Mouse (Mus musculus): ENCODE measurements around the gene Eif2b2.

Eif2b2 gene

DNA sequence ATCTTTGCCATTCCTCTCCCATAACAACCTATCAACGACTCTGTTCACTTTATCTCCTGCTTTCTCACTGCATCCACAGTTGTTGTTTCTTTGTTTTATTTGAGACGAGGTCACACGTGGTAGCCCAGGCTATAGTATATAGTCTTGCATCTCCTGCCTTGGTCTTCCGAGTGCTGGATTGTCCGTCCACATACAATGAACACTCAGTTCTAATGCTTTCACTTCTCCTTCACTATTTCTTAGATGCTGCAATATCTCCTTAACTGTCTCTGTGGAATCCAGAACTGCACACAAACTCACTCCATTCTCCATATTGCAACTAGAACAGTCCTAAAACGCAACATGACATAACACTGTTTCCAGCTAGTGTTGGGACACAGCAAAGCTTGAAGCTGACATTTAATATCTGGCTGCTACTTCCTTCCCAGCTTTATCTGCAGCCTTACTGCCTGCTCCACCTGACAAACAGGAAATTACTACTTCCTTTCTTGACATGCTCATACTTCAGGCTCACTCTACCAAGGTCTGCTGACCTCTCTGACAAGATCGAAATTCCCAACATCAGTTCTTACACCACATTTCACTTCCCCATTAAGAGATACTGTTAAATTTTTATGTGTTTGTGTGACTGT, 37.8 kb downstream of the Eif2b2 start:
- peak; percentile 15 to 33 for DNase-seq

DNA sequence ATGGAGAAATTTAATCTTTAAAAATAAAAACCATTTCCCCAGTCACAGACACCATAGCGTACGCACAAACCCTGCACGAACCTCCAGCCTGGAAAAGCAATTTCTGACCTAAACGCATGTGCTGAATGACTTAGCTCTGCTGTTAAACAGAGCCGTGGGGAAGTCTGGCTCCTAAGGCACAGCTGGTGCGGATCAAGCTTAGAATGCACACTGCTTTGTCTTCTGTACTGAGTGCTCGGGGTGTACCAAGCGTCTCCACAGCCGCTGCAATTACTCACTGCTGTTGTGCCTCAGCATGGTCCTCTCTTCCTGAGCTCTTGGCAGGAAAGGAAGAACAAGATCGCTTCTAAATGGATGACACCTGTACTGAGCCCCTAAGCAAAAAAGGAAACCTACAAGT, 43.2 kb downstream of the Eif2b2 start:
- DNase-seq, result no peak

DNA sequence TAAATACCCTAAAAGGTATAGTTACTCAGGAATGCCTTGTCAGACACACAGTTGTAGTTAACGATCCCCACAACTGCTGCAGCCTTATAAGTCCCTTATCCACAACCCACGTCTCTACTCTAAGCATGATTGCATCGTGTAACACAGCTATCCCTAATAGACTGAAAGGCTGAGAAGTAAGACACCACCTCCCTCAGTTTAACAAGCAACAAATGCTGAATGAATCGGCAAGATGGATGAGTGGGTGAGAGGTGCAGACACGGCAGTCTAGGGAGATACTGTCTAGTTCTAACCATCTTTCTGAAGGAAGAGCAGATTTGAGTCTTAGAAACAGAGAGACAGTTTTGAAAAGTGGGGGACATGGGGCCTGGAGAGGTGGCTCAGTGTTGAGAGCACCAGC, 43.9 kb downstream of the Eif2b2 start:
- no peak for DNase-seq

DNA sequence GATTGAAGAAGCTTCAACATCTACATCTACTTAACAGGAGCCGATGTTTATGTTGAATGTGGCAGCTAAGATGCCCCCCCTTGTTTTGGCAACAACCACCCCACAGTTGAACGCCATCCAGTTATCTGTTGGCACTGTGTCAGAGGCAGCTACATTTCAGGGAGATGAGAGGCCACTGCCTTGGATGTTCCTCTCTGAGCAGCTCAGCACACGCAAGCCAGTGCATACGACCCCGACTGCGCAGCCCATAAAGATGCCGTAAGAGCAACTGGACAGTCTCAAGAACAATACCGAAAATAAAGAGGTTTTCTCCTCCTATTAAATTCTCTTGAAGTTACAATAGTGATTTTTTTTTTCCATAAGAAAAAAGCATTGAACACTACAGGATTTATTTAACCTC, 45.2 kb downstream of the Eif2b2 start:
- no peak for DNase-seq

DNA sequence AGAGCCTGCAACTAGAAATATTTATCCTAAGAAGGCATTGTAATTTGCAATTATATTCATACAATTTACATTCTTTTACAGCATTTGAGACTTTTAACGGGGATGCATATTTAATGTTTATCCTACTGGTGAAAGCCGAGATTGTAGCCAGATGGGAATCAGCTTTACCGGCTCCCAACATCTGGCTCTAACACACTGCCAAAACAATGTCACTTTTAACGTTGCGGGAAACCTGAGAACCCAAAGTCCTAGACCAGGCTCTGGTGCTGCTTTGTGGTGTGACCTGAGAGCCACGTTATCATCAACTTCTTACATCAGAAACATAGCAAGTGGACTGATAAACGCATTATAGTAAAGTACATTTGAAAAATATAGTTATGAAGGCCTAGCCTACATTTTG, 45.7 kb downstream of the Eif2b2 start:
- no peak for DNase-seq

DNA sequence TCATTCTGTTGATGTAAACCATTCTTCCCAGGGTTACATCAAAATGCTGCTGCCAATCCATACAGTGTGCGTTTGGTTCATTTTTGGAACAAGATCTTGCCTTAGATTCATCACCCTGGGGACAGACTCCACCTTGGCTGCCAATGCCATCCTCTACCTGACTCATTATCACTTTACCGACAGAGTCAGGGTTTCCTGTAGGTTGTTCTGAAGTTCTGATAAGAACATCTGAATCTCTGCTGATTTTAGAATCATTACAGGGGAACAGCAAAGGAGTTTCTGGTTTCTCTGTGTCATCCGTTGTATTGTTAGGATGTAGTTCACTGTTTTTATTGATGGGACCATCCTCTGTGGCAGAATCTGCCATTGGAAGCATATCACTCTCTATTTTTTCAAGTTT, 47.0 kb downstream of the Eif2b2 start:
- no peak for DNase-seq

DNA sequence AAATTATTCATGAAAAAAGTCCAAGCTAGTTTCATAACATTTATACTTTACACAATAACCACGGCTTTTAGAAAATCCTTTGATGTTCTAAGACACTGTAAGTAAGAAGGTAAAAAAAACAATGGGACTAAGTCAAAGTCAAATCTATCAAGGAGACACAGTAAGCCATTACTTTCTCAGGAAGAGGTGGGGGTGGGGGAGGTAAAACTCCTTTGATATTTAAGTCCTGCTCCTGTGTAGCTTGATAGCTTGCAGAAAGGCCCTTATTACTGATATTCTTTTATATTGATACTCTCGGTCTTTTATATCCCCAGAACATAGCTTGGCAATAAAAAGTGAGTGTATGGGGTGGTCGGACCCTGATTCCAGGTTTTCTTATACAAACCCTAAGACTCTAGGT, 50.5 kb downstream of the Eif2b2 start:
- DNase-seq, result no peak

DNA sequence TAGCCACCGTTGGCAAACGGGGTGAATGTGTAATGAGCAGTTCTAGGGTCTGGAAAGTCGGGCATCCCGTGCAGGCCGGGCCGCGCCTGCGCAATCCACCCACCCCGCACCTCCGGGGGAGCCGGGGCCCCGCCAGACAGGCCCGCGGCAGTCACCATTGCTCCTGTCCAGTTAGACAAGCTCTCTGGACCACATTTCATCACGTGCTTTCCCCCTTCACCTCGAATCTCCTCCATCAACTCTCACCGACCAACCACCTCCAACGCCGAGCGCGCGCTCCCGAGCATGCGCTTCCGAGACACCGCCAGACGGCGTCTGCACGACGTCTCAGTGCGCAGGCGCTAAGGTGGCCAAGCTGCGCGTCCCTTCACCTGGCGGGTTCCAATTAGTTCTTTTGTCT, 51.0 kb downstream of the Eif2b2 start, which contains the start of gene Mlh3:
Gene Mlh3 (minus strand): TSS at position 281 of the 400 bp plus-strand sequence.
- peak; percentile 85 to 89 for DNase-seq

DNA sequence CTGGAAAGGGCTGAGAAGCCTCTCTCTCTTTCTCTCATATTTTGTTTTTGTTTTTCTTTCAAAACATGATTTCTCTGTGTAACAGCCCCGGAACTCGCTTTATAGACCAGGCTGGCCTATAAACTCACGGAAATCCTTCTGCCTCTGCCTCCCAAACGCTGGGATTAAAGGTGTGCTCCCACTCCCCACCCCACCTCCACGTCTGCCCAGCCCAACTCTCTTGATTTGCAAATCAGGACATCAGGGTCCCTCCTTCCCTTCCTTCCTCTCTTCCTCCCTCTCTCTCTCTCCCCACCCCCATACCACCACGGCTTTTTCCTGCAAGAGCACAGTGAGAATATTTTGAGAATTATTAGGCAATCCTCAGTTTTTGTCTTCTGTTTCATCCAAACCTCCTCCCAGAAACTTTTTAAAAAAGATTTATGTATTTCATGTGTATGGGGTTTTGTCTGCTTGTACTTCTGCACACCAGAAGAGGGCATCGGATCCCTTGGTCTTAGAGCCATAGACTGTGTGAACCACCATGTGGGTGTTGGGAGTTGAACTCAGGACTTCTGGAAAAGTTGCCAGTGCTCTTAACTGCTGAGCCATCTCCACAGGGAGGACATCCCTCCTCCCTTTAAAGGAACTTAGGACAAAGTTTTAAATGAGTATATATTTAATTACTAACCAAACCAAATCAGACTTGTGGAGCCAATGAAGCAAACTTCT, 52.0 kb downstream of the Eif2b2 start:
- no peak for DNase-seq

DNA sequence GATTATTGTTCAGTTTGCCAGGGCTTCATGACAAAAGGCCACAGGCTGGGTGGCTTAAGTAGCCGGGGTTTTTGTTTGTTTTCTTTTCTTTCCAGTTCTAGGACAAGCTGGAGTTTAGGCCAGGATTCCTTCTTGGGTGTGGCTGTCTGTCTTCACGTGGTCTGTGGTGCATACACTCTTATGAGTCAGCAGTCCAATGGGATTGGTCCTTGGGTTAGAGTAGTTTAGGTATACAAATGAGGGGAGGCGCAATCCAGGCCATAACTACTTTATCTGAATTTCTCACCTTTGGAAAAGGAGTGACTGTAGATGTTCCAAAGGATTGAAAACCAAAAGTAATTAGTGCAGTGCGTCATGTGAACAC, 52.5 kb downstream of the Eif2b2 start:
- DNase-seq, result no peak

DNA sequence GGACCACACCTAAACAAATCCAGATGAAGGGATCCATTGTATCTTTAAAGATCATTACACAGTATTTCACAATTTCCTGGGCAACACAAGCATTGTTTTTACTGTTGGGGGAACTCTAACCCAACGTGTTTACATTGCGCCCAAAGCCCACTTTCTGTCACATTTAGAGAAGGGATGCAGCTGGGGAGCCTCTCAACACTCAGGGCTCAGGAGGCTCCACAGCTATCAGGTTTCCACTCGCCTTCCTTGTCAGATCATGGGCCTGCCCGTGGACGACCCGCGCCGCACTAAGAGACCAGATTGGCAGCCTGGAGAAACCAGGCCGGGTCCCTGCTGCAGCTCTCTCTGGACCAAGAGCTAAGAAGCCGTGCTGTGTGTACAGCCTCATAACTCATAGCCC, 54.2 kb downstream of the Eif2b2 start:
- DNase-seq, result no peak

All from B cell, adult 2 months (primary cell).